Mouse (Mus musculus): ENCODE data around the gene Fzd7.
A peak's percentile ranks its signal among the peaks of the same experiment; 100 is the strongest.

Gene Fzd7

GRCm38 (mm10) chr1:59472368-59473180 lies 9.7 kb upstream of the Fzd7 start:
- DNase-seq (ENCODE audit: low spot score): peak; percentile 51

- DNase-seq (ENCODE audit: low spot score): no peak
Measured at GRCm38 (mm10) chr1:59473181-59473555, 9.1 kb upstream of the Fzd7 start.

- peak; percentile 39 for DNase-seq (ENCODE audit: low spot score)
Measured at GRCm38 (mm10) chr1:59475618-59476017, 6.6 kb upstream of the Fzd7 start.

GRCm38 (mm10) chr1:59478911-59479310 lies 3.3 kb upstream of the Fzd7 start:
- no peak for DNase-seq (ENCODE audit: low spot score)

GRCm38 (mm10) chr1:59480821-59481455 lies 1.3 kb upstream of the Fzd7 start:
- peak; percentile 64 for DNase-seq (ENCODE audit: low spot score)

GRCm38 (mm10) chr1:59481456-59482291 lies 550 bp upstream of the Fzd7 start:
- peak; percentile 95 for DNase-seq (ENCODE audit: low spot score)

- peak; percentile 51 for DNase-seq (ENCODE audit: low spot score)
Measured at GRCm38 (mm10) chr1:59482696-59483520, 684 bp downstream of the Fzd7 start.

GRCm38 (mm10) chr1:59483521-59484245 lies 1.5 kb downstream of the Fzd7 start:
- peak; percentile 93 for DNase-seq (ENCODE audit: low spot score)

- no peak for DNase-seq (ENCODE audit: low spot score)
Measured at GRCm38 (mm10) chr1:59484314-59484713, 2.1 kb downstream of the Fzd7 start.

- peak; percentile 81 for DNase-seq (ENCODE audit: low spot score)
Measured at GRCm38 (mm10) chr1:59484791-59485785, 2.9 kb downstream of the Fzd7 start.

- DNase-seq (ENCODE audit: low spot score): no peak
Measured at GRCm38 (mm10) chr1:59485803-59486202, 3.6 kb downstream of the Fzd7 start.

- DNase-seq (ENCODE audit: low spot score): peak; percentile 84
Measured at GRCm38 (mm10) chr1:59487651-59488051, 5.4 kb downstream of the Fzd7 start.

GRCm38 (mm10) chr1:59488481-59488880 lies 6.3 kb downstream of the Fzd7 start:
- no peak for DNase-seq (ENCODE audit: low spot score)

- no peak for DNase-seq (ENCODE audit: low spot score)
Measured at GRCm38 (mm10) chr1:59488991-59489390, 6.8 kb downstream of the Fzd7 start.

GRCm38 (mm10) chr1:59491517-59491916 lies 9.3 kb downstream of the Fzd7 start:
- DNase-seq (ENCODE audit: low spot score): no peak

- no peak for DNase-seq (ENCODE audit: low spot score)
Measured at GRCm38 (mm10) chr1:59492432-59492831, 10.2 kb downstream of the Fzd7 start.

- no peak for DNase-seq (ENCODE audit: low spot score)
Measured at GRCm38 (mm10) chr1:59495970-59496369, 13.7 kb downstream of the Fzd7 start.

GRCm38 (mm10) chr1:59497741-59498613 lies 15.8 kb downstream of the Fzd7 start:
- DNase-seq (ENCODE audit: low spot score): no peak

GRCm38 (mm10) chr1:59499327-59499726 lies 17.1 kb downstream of the Fzd7 start:
- no peak for DNase-seq (ENCODE audit: low spot score)

All from embryo, embryonic 10 days (tissue).